Mouse (Mus musculus) megakaryocyte, adult 5-6 weeks (primary cell): ENCODE measurements around the gene Faah. TPM values are rescaled to one million over a fixed set of nuclear protein-coding genes. Genes with fewer than 3 reads are reported as not detected.

ENCODE experiments used
- total RNA-seq, 2 experiments: library from RNA; stranded (forward) in 1 of 2; stranded (reverse) in 1 of 2; fragments of 153-499, 151-499 nt in 1 of 2; fragments of 221-1000, 200-1000 nt in 1 of 2; gene quantifications; 2 replicates each; pipeline versions ENCODE4 v1.2.3 to v1.2.4; 2015 to 2017

Gene Faah
- total RNA-seq, 2 experiments from 2014 or later = 0.71 to 1.3 TPM

Other genes starting within 250 kb of the Faah start
- gene Tex38, start 236.9 kb downstream of the Faah start, total RNA-seq (2015) = not detected in 2 replicates
- not detected in 2 replicates for gene Tex38, start 236.9 kb downstream of the Faah start, total RNA-seq (2017)
- 14.4 and 21.8 TPM in 2 replicates for gene Atpaf1, start 233.1 kb downstream of the Faah start, total RNA-seq (2015)
- gene Atpaf1, start 233.1 kb downstream of the Faah start, total RNA-seq (2017) = 5.8 and 7.5 TPM in 2 replicates
- gene Mob3c, start 189.8 kb downstream of the Faah start, total RNA-seq (2015) = 6.2 and 8.3 TPM in 2 replicates
- gene Mob3c, start 189.8 kb downstream of the Faah start, total RNA-seq (2017) = 9.6 and 10.2 TPM in 2 replicates
- 45.8 and 48.6 TPM in 2 replicates for gene Mknk1, start 178.7 kb downstream of the Faah start, total RNA-seq (2015)
- gene Mknk1, start 178.7 kb downstream of the Faah start, total RNA-seq (2017) = 103 and 116 TPM in 2 replicates
- not detected in 2 replicates for gene Kncn, start 133.5 kb downstream of the Faah start, total RNA-seq (2015)
- gene Kncn, start 133.5 kb downstream of the Faah start, total RNA-seq (2017) = not detected in 2 replicates
- gene 6430628N08Rik, start 127.3 kb downstream of the Faah start, total RNA-seq (2015) = not detected in 2 replicates
- gene 6430628N08Rik, start 127.3 kb downstream of the Faah start, total RNA-seq (2017) = not detected in 2 replicates
- not detected in 2 replicates for gene Dmbx1, start 78.0 kb downstream of the Faah start, total RNA-seq (2015)
- gene Dmbx1, start 78.0 kb downstream of the Faah start, total RNA-seq (2017) = not detected in 2 replicates
- gene Nsun4, start 36.0 kb upstream of the Faah start, total RNA-seq (2015) = 9.6 and 10.4 TPM in 2 replicates
- gene Nsun4, start 36.0 kb upstream of the Faah start, total RNA-seq (2017) = 7.9 and 14.0 TPM in 2 replicates
- gene Uqcrh, start 57.1 kb upstream of the Faah start, total RNA-seq (2015) = 465 and 482 TPM in 2 replicates
- gene Uqcrh, start 57.1 kb upstream of the Faah start, total RNA-seq (2017) = 334 and 347 TPM in 2 replicates
- 14.3 and 15.1 TPM in 2 replicates for gene Lrrc41, start 57.3 kb upstream of the Faah start, total RNA-seq (2015)
- gene Lrrc41, start 57.3 kb upstream of the Faah start, total RNA-seq (2017) = 9.9 and 16.3 TPM in 2 replicates
- 16.6 and 18.7 TPM in 2 replicates for gene Rad54l, start 105.8 kb upstream of the Faah start, total RNA-seq (2015)
- gene Rad54l, start 105.8 kb upstream of the Faah start, total RNA-seq (2017) = 15.4 and 19.1 TPM in 2 replicates
- gene Pomgnt1, start 105.9 kb upstream of the Faah start, total RNA-seq (2015) = 3.3 and 6.7 TPM in 2 replicates
- 7.3 and 9.3 TPM in 2 replicates for gene Pomgnt1, start 105.9 kb upstream of the Faah start, total RNA-seq (2017)
- not detected in 2 replicates for gene Lurap1, start 133.4 kb upstream of the Faah start, total RNA-seq (2015)
- not detected in 2 replicates for gene Lurap1, start 133.4 kb upstream of the Faah start, total RNA-seq (2017)
- gene Tspan1, start 149.7 kb upstream of the Faah start, total RNA-seq (2015) = not detected in 2 replicates
- not detected in 2 replicates for gene Tspan1, start 149.7 kb upstream of the Faah start, total RNA-seq (2017)
- not detected in 2 replicates for gene 1700042G07Rik, start 155.4 kb upstream of the Faah start, total RNA-seq (2015)
- gene 1700042G07Rik, start 155.4 kb upstream of the Faah start, total RNA-seq (2017) = not detected in 2 replicates
- gene Gm49337, start 155.5 kb upstream of the Faah start, total RNA-seq (2015) = not detected in 2 replicates
- 0.48 TPM in 1 of 2 replicates, not detected in the other for gene Gm49337, start 155.5 kb upstream of the Faah start, total RNA-seq (2017)
- gene Pik3r3, start 203.7 kb upstream of the Faah start, total RNA-seq (2015) = 0.31 and 0.41 TPM in 2 replicates
- gene Pik3r3, start 203.7 kb upstream of the Faah start, total RNA-seq (2017) = 0.24 and 1.1 TPM in 2 replicates